Mouse (Mus musculus) urinary bladder, postnatal 14 days (tissue): ENCODE data around the gene Suds3.
A peak's percentile ranks its signal among the peaks of the same experiment; 100 is the strongest.

ENCODE experiments used
- DNase-seq: peaks from one replicate; pipeline ENCODE4 v3.0.0; 2021; ENCODE audit warnings: low spot score

Gene Suds3

DNA sequence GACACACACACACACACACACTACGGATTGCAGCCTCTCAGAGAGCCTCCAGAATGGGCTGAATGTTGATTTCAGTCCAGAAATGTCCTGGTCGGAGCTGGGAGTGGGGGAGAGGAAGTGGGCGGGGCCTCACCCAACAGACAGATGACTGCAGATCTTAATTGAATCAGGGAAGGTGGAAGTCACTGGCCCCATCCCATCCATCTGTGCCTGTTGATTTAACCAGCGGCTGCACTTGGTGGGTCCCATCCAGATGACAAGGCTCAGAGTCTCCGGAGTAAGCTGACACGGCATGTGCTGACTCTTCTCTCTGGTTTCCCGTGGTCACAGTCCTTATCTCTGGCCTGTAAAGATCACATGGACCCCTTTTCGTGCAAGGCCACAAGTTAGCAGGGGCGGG lies 20.0 kb upstream of the Suds3 start:
- DNase-seq: no peak

DNA sequence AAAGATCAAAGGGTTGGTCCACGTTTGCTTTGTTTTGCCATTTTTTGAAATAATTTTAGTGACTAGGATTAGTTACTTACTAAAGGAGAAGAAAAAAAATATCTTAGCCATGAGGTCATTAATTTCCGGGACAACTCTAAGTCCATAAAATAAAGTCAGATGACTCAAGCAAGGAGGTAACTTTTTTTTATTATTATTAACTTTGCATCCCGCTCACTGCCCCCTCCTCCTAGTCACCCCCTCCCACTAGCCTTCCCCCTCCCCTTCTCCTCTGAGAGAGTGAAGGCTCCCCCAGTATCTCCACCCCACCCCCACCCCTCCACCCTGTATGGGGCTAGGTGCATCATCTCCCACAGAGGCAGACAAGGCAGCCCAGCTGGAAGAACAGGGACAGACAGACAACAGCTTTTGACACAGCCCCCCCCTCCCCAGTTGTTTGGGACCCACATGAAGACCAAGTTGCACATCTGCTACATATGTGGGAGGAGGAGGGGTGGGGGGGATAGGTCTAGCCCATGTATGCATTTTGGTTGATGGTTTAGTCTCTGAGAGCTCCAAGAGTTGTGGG lies 19.1 kb upstream of the Suds3 start:
- DNase-seq: no peak

DNA sequence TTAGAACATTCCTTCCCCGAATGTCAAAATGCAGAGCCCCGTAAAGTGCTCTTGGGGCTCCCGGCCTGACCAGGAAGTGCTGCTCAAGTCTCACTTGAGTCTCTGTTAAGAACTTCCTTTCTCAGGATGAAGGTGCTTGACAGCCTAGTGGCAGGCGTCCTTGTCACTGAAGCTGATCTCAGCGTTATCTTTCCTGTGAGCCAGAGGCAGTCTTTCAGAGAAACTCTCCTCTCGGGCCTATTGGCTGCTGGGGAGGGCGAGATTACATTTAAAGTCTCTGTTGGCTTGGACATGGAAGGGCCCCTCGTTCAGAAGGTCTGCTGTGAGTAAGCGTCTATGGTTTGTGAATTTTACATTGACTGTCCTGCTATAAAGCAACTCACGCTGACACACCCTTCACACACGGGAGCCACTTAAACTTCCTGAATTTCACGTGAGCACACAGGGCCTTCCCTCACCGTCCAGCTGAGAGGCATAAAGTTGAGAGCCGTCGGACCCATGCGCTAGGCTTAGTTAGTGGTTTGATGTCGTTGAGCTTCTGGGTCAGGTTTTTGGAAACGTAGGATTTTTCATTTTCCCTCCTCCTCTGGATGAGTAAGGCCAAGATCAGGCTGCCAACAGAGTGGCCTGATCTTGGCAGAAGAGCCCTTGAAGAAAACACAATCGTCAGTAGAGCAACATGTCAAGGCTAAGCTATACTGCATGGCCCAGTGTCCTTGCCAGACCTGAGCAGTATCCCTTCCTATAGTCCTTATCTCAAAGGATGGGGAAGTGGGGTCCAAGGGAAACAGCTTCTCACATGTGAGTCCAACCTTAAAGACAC lies 18.4 kb upstream of the Suds3 start:
- DNase-seq: peak; percentile 11

DNA sequence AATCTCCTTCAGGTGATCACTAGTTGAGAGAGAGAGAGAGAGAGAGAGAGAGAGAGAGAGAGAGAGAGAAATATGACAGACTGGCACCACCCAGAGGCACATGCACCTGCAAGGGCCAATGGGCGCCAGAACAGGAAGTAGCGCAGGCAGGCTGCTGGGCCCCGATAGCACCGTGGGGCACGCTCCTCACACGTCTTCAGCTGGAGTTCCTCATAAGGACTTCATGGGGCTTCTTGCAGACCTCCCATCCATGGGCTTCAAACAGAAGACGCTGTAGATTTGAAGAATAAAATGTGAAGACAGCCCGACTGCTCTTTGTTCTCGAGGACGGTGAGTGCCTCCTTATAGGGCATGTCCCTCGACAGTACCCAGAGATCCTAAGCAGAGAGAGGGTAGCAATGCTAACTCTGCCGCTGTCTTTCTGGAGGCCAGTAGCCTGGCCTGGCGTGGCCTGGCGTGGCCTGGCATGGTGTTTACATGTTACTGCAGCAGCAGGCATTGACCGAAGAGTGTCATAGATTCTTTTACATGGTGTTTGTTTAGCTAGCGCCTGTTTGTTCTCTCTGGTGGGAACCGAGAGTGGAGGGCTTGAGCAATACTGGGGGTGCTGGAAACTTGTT lies 17.6 kb upstream of the Suds3 start:
- no peak for DNase-seq

DNA sequence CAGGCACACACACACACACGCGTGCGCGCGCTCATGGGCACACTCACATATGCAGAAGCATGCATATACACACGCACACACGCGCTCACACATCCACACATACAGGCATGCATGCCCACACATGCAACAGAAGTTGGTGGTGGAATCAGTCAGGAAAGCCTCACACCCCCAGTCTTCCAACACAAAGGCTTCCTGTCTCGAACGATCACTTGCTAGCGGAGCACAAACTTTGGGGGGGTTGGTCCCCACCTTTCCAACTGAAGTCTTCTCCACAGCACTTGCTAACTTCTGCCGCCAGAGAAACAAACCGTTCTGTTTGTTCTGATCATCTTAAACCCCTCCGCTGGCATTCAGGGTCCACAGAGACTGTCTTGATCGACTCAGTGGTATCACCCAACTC lies 14.8 kb upstream of the Suds3 start:
- DNase-seq: no peak

DNA sequence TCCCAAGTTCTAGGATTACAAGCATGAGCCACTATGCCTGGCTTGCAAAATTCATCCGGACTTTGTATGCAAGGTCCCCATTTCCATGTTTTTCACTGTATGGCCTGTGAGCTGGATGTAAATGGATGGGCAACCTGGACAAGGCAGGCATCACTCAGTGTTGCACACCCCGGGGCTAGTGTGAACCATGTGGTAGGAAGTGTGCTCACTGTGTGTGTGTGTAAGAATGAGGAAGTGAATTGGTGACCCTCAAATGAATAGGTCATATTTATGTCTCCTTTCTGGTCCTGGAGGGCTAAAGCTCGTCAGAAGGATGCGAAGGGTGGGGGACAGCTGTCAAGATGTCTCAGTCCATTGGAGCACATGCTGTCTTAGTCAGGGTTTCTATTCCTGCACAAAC lies 11.1 kb upstream of the Suds3 start:
- no peak for DNase-seq

DNA sequence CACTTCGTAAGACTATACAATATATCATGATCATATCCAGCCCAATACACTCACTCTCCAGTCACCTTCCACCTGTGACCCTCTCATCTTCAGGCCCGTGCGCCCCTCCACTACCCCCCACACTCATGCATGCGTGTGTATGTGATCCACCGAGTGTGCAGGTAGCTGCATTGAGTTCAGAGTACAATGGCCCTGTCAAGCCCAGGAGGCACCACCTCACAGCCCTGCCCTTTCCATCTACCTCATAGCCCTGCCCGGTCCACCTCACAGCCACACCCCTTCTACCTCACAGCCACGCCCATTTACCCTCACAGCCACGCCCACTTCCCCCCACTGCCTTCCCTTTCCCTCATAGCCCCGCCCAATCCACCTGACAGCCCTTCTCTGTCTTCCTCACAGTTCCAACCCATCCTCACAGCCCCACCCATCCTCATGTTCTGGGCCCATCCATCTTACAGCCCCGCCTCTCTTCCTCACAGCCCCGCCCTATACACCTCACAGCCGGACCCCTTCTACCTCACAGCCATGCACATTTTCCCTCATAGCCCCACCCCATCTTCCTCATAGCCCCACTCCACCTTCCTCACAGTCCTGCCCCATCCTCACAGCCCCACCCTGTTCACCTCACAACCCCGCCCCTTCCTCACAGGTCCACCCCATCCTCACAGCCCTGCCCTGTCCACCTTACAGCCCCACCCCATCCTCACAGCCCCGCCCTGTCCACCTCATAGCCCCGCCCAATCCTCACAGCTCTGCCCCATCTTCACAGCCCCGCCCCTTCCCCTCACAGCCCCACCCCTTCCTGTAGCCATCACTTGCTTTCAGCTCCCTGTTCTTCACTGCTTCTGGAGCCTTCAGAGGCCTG lies 9.8 kb upstream of the Suds3 start:
- DNase-seq: no peak

DNA sequence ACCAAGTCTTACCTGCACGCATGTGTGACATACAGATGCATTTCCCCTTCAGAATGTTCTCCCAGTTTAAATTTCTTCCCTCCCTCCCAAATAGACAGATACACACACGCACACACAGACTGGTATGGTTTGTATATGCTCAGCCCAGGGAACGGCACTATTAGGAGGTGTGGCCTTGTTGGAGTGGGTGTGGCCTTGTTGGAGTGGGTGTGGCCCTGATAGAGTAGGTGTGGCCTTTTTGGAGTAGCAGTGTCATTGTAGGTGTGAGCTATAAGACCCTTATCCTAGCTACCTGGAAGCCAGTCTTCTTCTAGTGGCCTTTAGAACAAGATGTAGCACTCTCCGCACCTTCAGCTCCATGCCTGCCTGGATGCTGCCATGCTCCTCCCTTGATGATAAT lies 7.9 kb upstream of the Suds3 start:
- no peak for DNase-seq

DNA sequence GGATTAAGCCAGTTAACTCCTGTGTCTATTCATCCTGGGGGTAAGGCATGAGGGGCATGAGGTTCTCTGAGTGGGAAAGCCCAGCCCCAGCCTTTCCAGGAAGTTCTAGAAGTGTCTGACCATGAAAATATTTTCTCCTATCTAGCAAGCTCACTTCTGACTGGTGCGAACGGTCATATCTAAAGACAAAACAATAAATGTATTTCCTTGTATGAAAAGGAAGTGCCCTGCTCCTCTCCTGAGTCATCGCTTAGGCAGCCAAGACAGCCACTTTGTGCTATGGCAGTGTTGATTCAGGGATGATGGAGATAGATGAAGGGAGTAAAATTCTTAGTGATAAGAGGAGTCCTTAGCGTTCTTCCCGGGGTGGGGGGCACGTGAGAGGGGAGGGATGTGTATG lies 7.2 kb upstream of the Suds3 start:
- peak; percentile 52 for DNase-seq

DNA sequence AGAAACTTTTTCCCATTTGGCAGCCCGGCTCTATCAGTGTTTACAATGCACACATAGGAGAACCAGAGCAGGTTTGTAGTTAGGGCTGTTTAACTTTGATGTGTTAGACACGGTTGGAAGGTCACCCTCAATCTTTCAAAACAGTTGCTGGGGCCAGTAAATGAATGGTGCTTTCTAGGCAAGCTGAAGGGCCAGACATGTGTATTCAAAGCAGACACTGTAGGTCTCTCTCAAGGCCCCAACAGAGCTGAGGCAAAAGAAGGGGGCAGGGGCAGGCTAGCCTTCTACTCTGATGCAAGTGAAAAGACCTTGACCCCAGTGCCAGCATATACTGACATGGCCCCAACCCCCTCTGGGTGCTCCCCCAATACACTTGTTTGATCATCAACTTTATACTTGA lies 5.7 kb upstream of the Suds3 start:
- DNase-seq: no peak

DNA sequence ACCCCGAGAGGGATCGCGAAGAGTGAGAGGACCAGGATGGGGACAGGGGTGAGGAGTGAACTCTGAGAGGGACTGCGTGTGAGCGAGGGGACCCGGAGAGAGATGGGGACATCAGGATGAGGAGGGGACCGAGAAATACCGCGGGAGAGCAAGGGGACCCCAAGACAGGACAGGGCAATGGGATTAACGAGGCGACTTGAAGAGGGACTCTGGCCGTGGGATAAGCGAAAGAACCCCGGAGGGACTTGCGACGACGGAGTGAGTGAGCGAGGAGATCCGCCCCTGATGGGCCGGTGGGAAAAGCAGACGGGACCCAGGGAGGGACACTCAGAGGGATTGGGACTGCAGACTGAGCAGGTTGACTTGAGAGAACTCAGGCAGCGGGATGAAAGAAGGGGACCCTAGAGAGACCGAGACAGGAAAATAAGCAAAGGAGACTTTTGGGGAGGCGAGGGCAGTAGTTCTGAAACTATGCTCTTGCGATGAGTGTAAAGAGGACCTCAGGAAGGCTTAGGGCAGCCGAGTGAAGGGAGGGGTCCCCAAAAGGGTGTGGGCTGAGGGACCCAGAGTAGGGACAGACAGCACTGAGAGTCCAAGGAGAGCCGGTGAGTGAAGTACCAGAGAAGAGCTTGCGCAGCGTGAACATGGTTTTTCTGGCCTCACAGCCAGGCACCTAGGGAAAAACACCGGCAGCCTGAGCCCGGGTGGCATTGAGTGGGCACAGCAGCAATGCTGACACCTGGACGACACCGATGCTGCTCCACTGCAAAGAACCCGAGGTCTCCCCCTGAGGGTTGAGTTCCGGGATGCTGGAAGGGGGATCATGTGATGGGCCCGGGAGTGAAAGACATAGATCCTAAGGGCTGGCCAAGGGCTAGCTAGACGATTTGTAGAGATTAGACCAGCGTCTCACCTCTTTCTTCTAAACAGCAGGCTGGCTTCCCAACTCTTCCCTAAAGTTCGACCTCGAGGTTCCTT lies 4.9 kb upstream of the Suds3 start:
- DNase-seq: no peak

DNA sequence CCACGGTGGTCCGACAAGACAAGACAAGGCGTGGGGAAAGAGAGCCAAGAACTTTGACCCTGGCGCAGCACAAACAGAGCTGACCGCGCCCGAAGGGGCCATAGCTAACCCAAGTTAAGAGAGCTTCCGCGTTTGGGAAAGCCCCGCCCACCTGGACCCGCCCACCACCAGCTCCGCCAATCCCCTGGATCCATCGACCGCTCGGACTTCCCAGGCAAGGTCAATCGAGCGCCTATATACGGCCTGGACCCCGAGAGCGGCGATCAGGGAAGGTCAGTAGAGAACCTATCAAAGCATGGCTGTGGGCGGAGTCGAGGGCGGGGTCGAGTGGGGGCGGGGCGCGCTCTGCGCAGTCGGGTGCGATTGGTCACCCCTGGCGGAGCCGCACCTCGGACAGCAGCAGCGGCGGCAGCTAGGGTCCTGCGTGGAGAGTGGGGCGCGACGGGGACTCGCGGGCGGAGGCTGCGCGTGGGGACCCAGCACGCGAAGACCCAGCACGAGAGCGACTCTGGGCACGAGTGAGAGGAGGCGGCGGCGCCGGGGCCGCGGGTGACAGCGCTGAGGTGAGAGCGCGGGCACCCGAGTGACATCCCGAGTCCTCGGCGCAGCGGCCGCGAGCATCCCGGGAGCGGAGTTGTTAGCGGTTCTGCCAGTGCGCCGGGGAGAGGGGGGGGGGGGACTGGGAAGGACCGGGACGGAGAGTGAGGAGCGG lies 4.0 kb upstream of the Suds3 start, which contains the start of gene Taok3:
Gene Taok3 (plus strand): TSS at position 353 of the 712 bp plus-strand sequence.
- DNase-seq: peak; percentile 100

DNA sequence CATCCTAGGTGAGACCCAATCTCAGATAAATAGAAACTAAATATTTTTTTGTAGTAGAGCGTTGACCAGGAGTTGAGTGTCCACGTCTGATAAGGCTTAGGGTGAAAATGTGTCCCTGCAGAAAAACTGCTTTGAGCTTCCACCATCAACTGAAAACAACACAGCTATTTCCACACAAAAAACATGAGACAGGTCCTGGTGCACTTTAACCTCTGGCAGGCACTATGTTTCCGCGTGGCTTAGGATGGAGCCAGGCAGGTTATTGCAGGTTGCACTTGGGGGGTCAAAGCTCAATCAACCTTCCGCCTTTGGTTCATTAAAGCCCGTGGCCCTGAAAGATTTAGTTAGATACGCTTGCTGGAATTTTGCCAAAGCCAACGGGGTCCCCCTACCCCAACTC lies 2.9 kb upstream of the Suds3 start:
- DNase-seq: no peak

DNA sequence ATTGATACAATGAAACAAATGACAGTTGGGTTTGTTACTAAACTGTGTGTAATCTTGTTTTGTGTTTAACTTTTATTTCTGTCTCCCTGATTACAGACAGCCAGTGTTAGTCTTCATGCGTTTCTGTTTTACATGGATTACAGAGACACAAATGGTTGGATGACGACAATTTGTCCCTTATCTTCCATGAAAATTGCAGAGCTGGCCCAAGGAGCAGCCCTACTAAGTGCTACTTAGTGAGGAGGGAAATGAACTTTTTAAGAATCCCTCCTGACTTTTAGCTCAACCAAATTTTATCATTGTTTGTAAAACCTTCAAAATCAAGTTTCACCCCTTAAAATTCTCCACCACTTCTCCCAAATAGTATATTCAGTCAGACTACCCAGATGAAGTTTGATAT lies 2.3 kb upstream of the Suds3 start:
- DNase-seq: no peak

DNA sequence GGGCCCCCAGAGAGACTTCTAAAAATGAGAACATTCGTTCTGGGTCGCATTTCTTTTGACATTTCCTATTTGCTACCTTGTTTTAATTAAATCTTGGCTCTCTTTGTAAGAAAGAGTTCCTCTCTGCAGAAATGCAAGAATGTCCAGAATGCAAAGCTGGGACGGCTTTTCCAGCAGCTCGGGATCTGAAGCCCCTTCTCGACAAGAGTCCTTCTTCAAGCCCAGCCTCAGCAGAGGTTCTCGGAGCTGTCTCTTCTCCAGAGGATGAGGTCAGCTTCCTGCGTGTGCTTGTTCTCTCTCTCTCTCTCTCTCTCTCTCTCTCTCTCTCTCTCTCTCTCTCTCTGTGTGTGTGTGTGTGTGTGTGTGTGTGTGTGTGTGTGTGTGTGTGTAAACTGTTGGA lies 1.8 kb upstream of the Suds3 start:
- no peak for DNase-seq

DNA sequence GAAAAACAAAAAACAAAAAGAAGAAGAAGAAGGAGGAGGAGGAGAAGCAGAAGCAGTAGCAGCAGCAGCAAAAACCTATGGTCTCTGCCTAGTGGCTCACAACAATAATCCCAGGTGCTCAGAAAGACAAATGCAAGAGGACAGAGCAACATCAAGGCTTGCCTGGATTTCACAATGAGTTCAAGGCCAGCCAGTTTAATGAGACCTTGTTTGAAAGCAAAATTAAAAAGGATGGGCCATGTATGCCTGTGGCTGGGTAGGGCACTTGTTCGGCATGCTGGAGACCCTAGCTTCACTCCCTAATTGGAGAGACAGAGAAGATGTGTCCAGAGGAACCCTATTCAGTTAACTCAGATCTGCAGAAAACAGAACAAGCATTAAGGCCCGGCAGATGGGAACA lies 1.3 kb upstream of the Suds3 start:
- no peak for DNase-seq

DNA sequence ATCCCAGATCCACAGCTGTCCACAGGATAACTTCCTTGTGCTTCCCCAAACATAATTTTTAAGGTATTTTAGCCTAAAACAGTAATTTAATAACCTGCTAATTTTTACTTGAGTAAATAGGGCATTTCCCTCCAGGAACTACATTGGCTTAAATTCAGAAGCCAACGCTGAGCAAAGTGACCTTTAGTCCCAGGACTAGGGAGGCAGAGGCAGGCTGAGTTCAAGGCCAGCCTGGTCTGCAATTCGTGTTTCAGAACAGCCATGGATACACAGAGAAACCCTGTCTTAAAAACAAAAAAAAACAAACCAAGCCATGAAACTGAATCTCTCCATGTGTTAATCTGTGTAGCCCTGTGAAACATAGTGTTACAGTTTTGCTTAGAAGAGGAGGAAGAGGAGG lies 747 bp upstream of the Suds3 start:
- no peak for DNase-seq

DNA sequence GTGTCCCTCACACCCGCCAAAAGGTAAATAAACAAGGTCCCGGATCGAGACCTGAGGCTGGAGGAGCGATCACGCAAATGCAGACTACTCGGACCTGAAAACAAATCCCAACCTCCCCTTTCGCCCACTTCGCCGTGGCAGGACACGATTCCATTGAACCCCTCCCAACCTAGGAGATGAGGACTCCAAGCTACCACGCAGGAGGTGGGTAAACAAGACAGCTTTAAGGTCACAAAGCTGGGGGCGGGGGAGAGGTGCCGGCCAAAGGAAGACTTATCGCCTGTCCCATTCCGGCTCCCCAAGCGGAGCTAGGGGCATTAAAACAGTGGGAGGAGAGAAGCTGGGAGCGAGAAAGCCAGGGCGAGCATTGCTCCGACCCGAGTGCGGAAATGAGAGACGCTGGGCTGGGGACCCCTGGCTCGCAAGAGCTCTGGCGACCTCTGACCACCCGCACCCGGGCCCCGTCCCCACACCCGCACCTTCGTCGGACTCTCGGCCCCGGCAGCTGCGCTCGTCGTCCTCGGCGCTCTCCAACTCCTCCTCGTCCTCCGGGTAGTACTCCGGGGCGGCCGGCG lies 633 bp downstream of the Suds3 start:
- DNase-seq: peak; percentile 38

DNA sequence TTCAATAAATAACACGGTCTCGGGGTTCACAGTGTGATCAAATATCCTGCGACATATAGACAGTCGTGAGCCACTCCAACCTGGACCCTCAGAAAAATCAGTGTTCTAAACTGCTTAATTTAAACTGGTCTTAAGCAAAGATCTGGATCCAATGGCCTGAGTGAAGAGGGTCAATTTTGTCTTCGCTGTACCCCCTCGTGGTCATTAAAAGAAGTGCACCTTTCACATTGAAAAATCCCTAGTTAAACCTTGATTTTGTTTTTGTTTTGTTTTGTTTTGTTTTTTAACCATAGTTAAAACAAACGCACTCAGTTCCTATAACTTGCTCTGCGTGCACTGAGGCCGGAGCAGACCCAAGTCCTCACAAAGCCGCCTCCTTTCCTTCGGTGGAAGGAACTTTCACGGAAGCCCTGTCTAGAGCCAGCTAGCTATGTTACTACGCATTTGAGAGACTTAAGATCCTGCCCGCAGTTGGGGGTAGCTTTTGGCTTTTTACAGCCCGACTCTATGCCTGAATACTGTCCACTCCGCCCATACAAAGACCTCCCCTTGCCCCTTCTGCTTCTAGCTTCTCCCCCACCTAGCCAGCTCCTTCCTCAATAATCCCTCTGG lies 1.2 kb downstream of the Suds3 start:
- no peak for DNase-seq

DNA sequence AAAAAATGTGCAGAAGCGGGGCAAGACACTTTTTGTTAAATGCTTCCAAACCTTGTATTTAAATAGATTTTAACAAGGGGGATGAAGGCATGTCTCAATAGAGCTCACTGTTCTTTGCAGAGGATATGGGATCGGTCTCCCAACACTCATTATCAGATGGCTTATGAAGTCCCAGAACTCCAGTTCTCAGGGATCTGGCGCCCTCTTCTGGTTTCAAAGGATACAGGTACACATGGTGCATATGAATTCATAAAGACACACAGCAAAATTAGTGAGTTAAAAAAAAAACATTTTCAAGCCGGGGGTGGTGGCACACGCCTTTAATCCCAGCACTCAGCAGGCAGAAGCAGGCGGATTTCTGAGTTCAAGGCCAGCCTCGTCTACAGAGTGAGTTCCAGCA lies 2.6 kb downstream of the Suds3 start:
- no peak for DNase-seq
